Mouse (Mus musculus) thymus, adult 2 months (tissue): ENCODE measurements at regions not wholly inside any gene's neighbourhood (a gene's known extent, or its start where the extent isn't known, plus 50 kb on each side); places are given as distances from the start of the nearest gene placed in this dataset.

ENCODE experiments used
- DNase-seq: peaks from one replicate; pipeline ENCODE4 v3.0.0; 2021
- H3K27ac ChIP-seq: fragments of 200-500 bp; 2 replicates; pipeline ENCODE4 v1.5.1; 2012; ENCODE audit warnings: low read length, control low read depth; ENCODE audit not compliant: control insufficient read depth, insufficient read depth
- H3K27me3 ChIP-seq: fragments of 200-500 bp; 2 replicates; pipeline ENCODE4 v1.6.1; 2012; ENCODE audit warnings: mild to moderate bottlenecking, low read length, moderate library complexity, mixed read lengths; ENCODE audit not compliant: control insufficient read depth, insufficient read depth
- H3K36me3 ChIP-seq: fragments of 200-500 bp; 2 replicates; pipeline ENCODE4 v1.6.1; 2012; ENCODE audit warnings: mild to moderate bottlenecking, low read length, moderate library complexity; ENCODE audit not compliant: control insufficient read depth, insufficient read depth
- H3K4me1 ChIP-seq: fragments of 200-500 bp; replicated peaks from 2 replicates; pipeline ENCODE4 v1.6.1; 2012; ENCODE audit warnings: low read length; ENCODE audit not compliant: control insufficient read depth, insufficient read depth
- H3K4me3 ChIP-seq: fragments of 200-500 bp; 2 replicates; pipeline ENCODE4 v1.5.1; 2012; ENCODE audit warnings: mild to moderate bottlenecking, low read length, control low read depth, moderate library complexity; ENCODE audit not compliant: control insufficient read depth, insufficient read depth
- CTCF ChIP-seq: fragments of 200-500 bp; IDR thresholded peaks from 2 replicates; pipeline ENCODE4 v1.5.1; 2012; ENCODE audit warnings: mild to moderate bottlenecking, control low read depth, low read length, moderate library complexity, borderline replicate concordance; ENCODE audit not compliant: control insufficient read depth, poor library complexity, insufficient read depth; ENCODE audit errors: extremely low read depth
- POLR2A ChIP-seq: fragments of 200-500 bp; IDR thresholded peaks from 2 replicates; pipeline ENCODE4 v1.6.1; 2012; ENCODE audit warnings: mild to moderate bottlenecking, low read length, control low read depth, moderate library complexity; ENCODE audit not compliant: control insufficient read depth, poor library complexity, insufficient read depth; ENCODE audit errors: extremely low read depth
- WGBS: fragments of 180-500 bp; shearing (Covaris S2); methylation state at CpG from one replicate; pipeline ENCODE4 v1.1.7; 2018; 5-methylcytosine and 5-hydroxymethylcytosine counted together

- Histone ChIP-seq H3K4me3 (no peak overlapping the region), H3K27me3 (no peaks in the 10 kb centered on the region), H3K4me1 (no peaks in the 10 kb centered on the region), H3K27ac (no peak overlapping the region), H3K36me3 (no peaks in the 10 kb centered on the region)
- WGBS: 45% methylated on average over 6 of the region's 6 CpGs
- no peak for DNase-seq
- TF ChIP-seq CTCF (no peak), POLR2A (no peak)
Observed at GRCm38 (mm10) chr2:47424910-47425309, 1389.0 kb upstream of the Acvr2a start.

DNA sequence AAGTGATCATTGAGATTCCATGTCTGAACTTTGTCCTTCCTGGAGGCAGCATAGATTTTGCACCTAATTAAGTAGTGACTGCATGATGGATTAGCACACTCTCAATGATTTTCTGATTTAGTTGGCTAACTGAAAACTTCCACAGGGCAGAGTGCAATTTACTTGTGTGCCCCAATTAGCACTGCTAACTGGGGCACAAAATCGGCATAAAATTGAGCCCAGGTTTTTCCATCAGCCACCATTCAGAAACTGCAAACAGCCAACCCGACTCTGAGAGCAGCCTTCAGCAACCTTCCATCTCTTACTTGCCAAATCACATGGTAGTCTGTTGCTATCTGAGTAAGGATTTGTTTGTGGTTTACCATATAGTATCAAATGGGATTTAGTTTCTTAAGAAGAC is 1384.1 kb upstream of the Acvr2a start:
- no peak for TF ChIP-seq POLR2A
- TF ChIP-seq CTCF: no peak
- no peak for DNase-seq
- no peak overlapping the region for H3K27ac ChIP-seq
- H3K4me1 ChIP-seq: no peaks in the 10 kb centered on the region
- H3K4me3 ChIP-seq: no peak overlapping the region
- no peaks in the 10 kb centered on the region for H3K27me3 ChIP-seq
- 92% methylated on average over 2 of the region's 2 CpGs for WGBS
- H3K36me3 ChIP-seq: no peaks in the 10 kb centered on the region

GRCm38 (mm10) chr2:47466043-47466442 is 1347.9 kb upstream of the Acvr2a start:
- H3K4me1 ChIP-seq: no peaks in the 10 kb centered on the region
- WGBS: 72% methylated on average over 4 of the region's 4 CpGs
- no peak for TF ChIP-seq CTCF
- TF ChIP-seq POLR2A: no peak
- H3K27ac ChIP-seq: no peak overlapping the region
- no peak overlapping the region for H3K4me3 ChIP-seq
- H3K36me3 ChIP-seq: no peaks in the 10 kb centered on the region
- peak; percentile 9 for DNase-seq
- no peaks in the 10 kb centered on the region for H3K27me3 ChIP-seq

- no peaks in the 10 kb centered on the region for H3K27me3 ChIP-seq
Observed at GRCm38 (mm10) chr2:47491874-47492539, 1321.9 kb upstream of the Acvr2a start.

More at GRCm38 (mm10) chr2:47491874-47492539, 1321.9 kb upstream of the Acvr2a start:
- Histone ChIP-seq H3K36me3 (no peaks in the 10 kb centered on the region), H3K27ac (no peak overlapping the region), H3K4me3 (no peak overlapping the region), H3K4me1 (no peaks in the 10 kb centered on the region)
- WGBS: 27% methylated on average over 5 of the region's 5 CpGs
- TF ChIP-seq CTCF (no peak), POLR2A (no peak)
- no peak for DNase-seq
